In the genomic region with DNA sequence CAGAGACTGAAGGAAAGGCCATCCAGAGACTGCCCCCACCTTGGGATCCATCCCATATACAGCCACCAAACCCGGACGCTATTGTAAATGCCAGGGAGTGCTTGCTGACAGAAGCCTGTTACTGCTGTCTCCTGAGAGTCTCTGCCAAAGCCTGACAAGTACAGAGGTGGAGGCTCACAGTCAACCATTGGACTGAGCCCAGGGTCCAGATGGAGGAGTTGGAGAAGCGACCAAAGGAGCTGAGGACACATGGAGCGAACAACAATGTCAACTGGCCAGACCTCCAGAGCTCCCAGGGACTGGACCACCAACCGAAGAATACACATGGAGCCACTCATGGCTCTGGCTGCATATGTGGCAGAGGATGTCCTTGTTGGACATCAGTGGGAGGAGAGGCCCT, we compare ENCODE assay signal across 19 mouse cellular contexts. TPM values are rescaled to one million over a fixed set of nuclear protein-coding genes. Genes with fewer than 3 reads are reported as not detected.
DNase-seq lines count a peak whose midpoint lies in the region; ATAC-seq lines count a peak whose summit lies in the region.
"Had no signal": no experiment of that assay in that cellular context is flagged by ENCODE, and none has a peak within 500 bp of the region (broad histone marks: within the 10 kb centered on the region; RNA-seq: fewer than 3 reads in every experiment).

No protein-coding gene starts in this region.

- ATAC-seq in forebrain, embryonic 14.5 days, result no peak
- ATAC-seq: intestine, embryonic 16.5 days had no signal

- peak; percentile 91 for DNase-seq in brain, adult 2 months (ENCODE audit: low read depth, low spot score)
- DNase-seq in cerebellum, adult 11-12 months, result peak; percentile 70
- DNase-seq in cerebellum, adult 9-10 months, result peak; percentile 68
- DNase-seq in cerebellum, postnatal 25 days, result peak; percentile 61 to 69
- DNase-seq in embryo, embryonic 10 days (ENCODE audit: low spot score), result no peak
- DNase-seq in forebrain, embryonic 14.5 days (ENCODE audit: low spot score), result no peak
- no peak for DNase-seq in Muller cell, postnatal 12 days (ENCODE audit: inconsistent ontology term)
- DNase-seq: adrenal gland, adult 8-10 months; adrenal gland, postnatal 36 days; gastrocnemius, postnatal 36 days; heart, adult 11 months; heart, postnatal 36 days; kidney, adult 2 months had no signal

- H3K27ac ChIP-seq in forebrain, embryonic 14.5 days (ENCODE audit: low read depth, low read length), result no peak overlapping the region
- H3K27ac ChIP-seq: embryonic facial prominence, embryonic 13.5 days; forebrain, embryonic 12.5 days; heart, embryonic 13.5 days; hindbrain, embryonic 15.5 days had no signal

- no peak overlapping the region for H3K9ac ChIP-seq in forebrain, embryonic 14.5 days (ENCODE audit: low read length)
- H3K9ac ChIP-seq: embryonic facial prominence, embryonic 13.5 days; forebrain, embryonic 12.5 days; heart, embryonic 13.5 days; hindbrain, embryonic 15.5 days had no signal

- WGBS in forebrain, embryonic 14.5 days, result 97% methylated on average over 5 of the region's 5 CpGs

- no peaks in the 10 kb centered on the region for H3K4me1 ChIP-seq in forebrain, embryonic 14.5 days (ENCODE audit: control insufficient read depth, insufficient read depth, low read length)
- H3K4me1 ChIP-seq: embryonic facial prominence, embryonic 13.5 days; forebrain, embryonic 12.5 days; heart, embryonic 13.5 days; hindbrain, embryonic 15.5 days had no signal

- H3K4me3 ChIP-seq in forebrain, embryonic 14.5 days (ENCODE audit: low read depth, low read length), result no peak overlapping the region
- H3K4me3 ChIP-seq: embryonic facial prominence, embryonic 13.5 days; forebrain, embryonic 12.5 days; heart, embryonic 13.5 days; hindbrain, embryonic 15.5 days had no signal

- no peaks in the 10 kb centered on the region for H3K27me3 ChIP-seq in forebrain, embryonic 14.5 days (replicated peaks; ENCODE audit: control insufficient read depth, insufficient read depth, low read length)
- H3K27me3 ChIP-seq: CH12.LX; embryonic facial prominence, embryonic 13.5 days; forebrain, embryonic 12.5 days; heart, embryonic 13.5 days; hindbrain, embryonic 15.5 days had no signal

- H3K36me3 ChIP-seq in forebrain, embryonic 14.5 days (ENCODE audit: control insufficient read depth, insufficient read depth, low read length), result no peaks in the 10 kb centered on the region
- H3K36me3 ChIP-seq: embryonic facial prominence, embryonic 13.5 days; forebrain, embryonic 12.5 days; heart, embryonic 13.5 days; hindbrain, embryonic 15.5 days had no signal

- no peaks in the 10 kb centered on the region for H3K9me3 ChIP-seq in forebrain, embryonic 14.5 days (replicated peaks; ENCODE audit: control insufficient read depth, low read length)
- H3K9me3 ChIP-seq: embryonic facial prominence, embryonic 13.5 days; forebrain, embryonic 12.5 days; heart, embryonic 13.5 days; hindbrain, embryonic 15.5 days had no signal

- no peak overlapping the region for H3K4me2 ChIP-seq in forebrain, embryonic 14.5 days (ENCODE audit: low read length)
- H3K4me2 ChIP-seq: embryonic facial prominence, embryonic 13.5 days; forebrain, embryonic 12.5 days; heart, embryonic 13.5 days; hindbrain, embryonic 15.5 days had no signal

RNA-seq across cellular contexts. Expression of a gene that starts 26.3 kb away (rescaled TPM):
- 35.1 and 39.9 TPM in 2 replicates for polyA plus RNA-seq in forebrain, embryonic 14.5 days (2014; fragmentation: Nextera tagmentation; extraction: Ambion mirVana)

Comparison
In these comparisons a context has a peak if more than half of its experiments do, and no peak if none do; other contexts are left out.
1. DNase-seq: peak in brain, adult 2 months (single experiment), cerebellum, adult 11-12 months (single experiment), cerebellum, adult 9-10 months (single experiment) and cerebellum, postnatal 25 days (2 of 2); none in embryo, embryonic 10 days (single experiment), forebrain, embryonic 14.5 days (single experiment) and Muller cell, postnatal 12 days (single experiment).